Mouse (Mus musculus): Measurements from ENCODE around the gene Asic1. TPM values are rescaled to one million over a fixed set of nuclear protein-coding genes. Genes with fewer than 3 reads are reported as not detected.

Gene Asic1
- 53.5 and 64.6 TPM in 2 replicates for polyA plus RNA-seq (2015; fragmentation: Nextera tagmentation; extraction: Ambion mirVana)

GRCm38 (mm10) chr15:99670154-99670821, at the start of gene Asic1:
Asic1 (plus strand) TSS chr15:99670368.

GRCm38 (mm10) chr15:99651163-99651872, 18.9 kb upstream of the Asic1 start, which contains the start of gene Racgap1:
Racgap1 (minus strand) TSS chr15:99651656.

GRCm38 (mm10) chr15:99701999-99702900, 32.1 kb downstream of the Asic1 start, which contains the start of gene Smarcd1:
Smarcd1 (plus strand) TSS chr15:99702129.

GRCm38 (mm10) chr15:99705440-99706048, 35.4 kb downstream of the Asic1 start, which contains the start of gene Gm17349:
Gm17349 (minus strand) TSS chr15:99705490.

GRCm38 (mm10) chr15:99717386-99718334, 47.5 kb downstream of the Asic1 start, which contains the start of gene Gpd1:
Gpd1 (plus strand) TSS chr15:99717515.

GRCm38 (mm10) chr15:99725341-99726155, 55.4 kb downstream of the Asic1 start, which contains the start of gene Cox14:
Cox14 (plus strand) TSS chr15:99725618.

Other genes starting within 250 kb of the Asic1 start
- gene Nckap5l, start 212.6 kb upstream of the Asic1 start, polyA plus RNA-seq (2015; fragmentation: Nextera tagmentation; extraction: Ambion mirVana): 11.6 and 12.3 TPM in 2 replicates
- gene Bcdin3d, start 195.6 kb upstream of the Asic1 start, polyA plus RNA-seq (2015; fragmentation: Nextera tagmentation; extraction: Ambion mirVana): 15.1 TPM in 2 replicates
- gene Faim2, start 142.2 kb upstream of the Asic1 start, polyA plus RNA-seq (2015; fragmentation: Nextera tagmentation; extraction: Ambion mirVana): 68.2 and 77.4 TPM in 2 replicates
- not detected in 2 replicates for gene Aqp2, start 91.3 kb upstream of the Asic1 start, polyA plus RNA-seq (2015; fragmentation: Nextera tagmentation; extraction: Ambion mirVana)
- gene Aqp5, start 79.6 kb upstream of the Asic1 start, polyA plus RNA-seq (2015; fragmentation: Nextera tagmentation; extraction: Ambion mirVana): 1.2 and 1.6 TPM in 2 replicates
- 0.40 and 0.45 TPM in 2 replicates for gene Aqp6, start 69.0 kb upstream of the Asic1 start, polyA plus RNA-seq (2015; fragmentation: Nextera tagmentation; extraction: Ambion mirVana)
- 32.7 and 34.8 TPM in 2 replicates for gene Racgap1, start 18.7 kb upstream of the Asic1 start, polyA plus RNA-seq (2015; fragmentation: Nextera tagmentation; extraction: Ambion mirVana)
- gene Smarcd1, start 31.8 kb downstream of the Asic1 start, polyA plus RNA-seq (2015; fragmentation: Nextera tagmentation; extraction: Ambion mirVana): 70.2 and 74.3 TPM in 2 replicates
- not detected in 2 replicates for gene Gm17349, start 35.1 kb downstream of the Asic1 start, polyA plus RNA-seq (2015; fragmentation: Nextera tagmentation; extraction: Ambion mirVana)
- 6.2 and 6.8 TPM in 2 replicates for gene Gpd1, start 47.1 kb downstream of the Asic1 start, polyA plus RNA-seq (2015; fragmentation: Nextera tagmentation; extraction: Ambion mirVana)
- 236 TPM in 2 replicates for gene Cox14, start 55.2 kb downstream of the Asic1 start, polyA plus RNA-seq (2015; fragmentation: Nextera tagmentation; extraction: Ambion mirVana)
- 82.5 and 84.5 TPM in 2 replicates for gene Cers5, start 102.5 kb downstream of the Asic1 start, polyA plus RNA-seq (2015; fragmentation: Nextera tagmentation; extraction: Ambion mirVana)
- 12.3 and 13.9 TPM in 2 replicates for gene Lima1, start 205.1 kb downstream of the Asic1 start, polyA plus RNA-seq (2015; fragmentation: Nextera tagmentation; extraction: Ambion mirVana)

All from neural tube, postnatal 0 days (tissue).